Mouse (Mus musculus) left cerebral cortex, postnatal 25 days (tissue): Measurements from ENCODE around the gene Pnliprp1. TPM values are rescaled to one million over a fixed set of nuclear protein-coding genes. Genes with fewer than 3 reads are reported as not detected.
A peak's percentile ranks its signal among the peaks of the same experiment; 100 is the strongest.

Experiments
- DNase-seq, 2 experiments: peaks; one replicate each; pipeline ENCODE4 v3.0.0; 2022; ENCODE audit warnings: low spot score in 2 of 2, mixed read lengths in 1 of 2
- intact Hi-C: fragments of 180-260 bp; cut with DNase I; formaldehyde crosslinking; loops from one replicate; pipeline ENCODE4 v1.15.1; 2025
- total RNA-seq, 2 experiments: library from RNA; stranded (reverse); gene quantifications; 2 replicates each; pipeline ENCODE4 v1.2.3; 2021

Pnliprp1 gene
- total RNA-seq, 2 experiments from 2014 or later: not detected

DNA sequence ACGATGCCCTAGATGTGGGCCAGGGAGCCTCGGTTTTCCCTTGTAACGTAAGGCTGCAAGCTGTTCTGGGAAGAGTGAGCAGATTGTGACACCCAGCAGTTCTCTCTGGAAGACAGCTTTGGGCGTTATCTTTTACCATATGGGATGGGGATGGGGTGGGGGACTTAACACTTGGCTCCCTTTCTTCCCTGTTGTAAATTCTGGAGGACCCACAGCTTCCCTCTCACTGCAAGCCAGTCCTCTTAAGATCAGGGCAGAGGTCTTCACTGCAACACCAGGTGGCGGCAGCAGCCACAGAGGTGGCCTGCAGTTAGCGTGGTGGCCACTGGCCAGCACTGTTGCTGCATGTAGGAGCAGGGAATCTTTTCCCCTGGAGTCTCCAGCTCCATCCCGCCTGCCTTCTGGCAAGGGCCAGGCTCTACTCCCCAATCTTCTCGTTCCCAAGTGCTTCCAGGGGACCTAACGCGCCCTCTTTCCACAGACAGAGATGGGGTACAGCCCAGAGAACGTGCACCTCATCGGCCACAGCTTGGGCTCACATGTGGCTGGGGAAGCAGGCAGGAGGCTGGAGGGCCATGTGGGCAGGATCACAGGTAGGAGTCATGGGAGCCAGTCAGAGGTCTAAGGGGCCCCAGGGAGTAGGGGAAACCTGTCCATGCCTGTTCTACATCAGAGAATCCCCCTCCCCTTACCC, 34.3 kb downstream of the Pnliprp1 start:
- intact Hi-C loops: loop anchor here (1.0 to 2.0 kb wide), 2 partner anchors 42 to 141 kb away; no protein-coding TSS in a partner anchor
- DNase-seq: peak; percentile 69 to 83

DNA sequence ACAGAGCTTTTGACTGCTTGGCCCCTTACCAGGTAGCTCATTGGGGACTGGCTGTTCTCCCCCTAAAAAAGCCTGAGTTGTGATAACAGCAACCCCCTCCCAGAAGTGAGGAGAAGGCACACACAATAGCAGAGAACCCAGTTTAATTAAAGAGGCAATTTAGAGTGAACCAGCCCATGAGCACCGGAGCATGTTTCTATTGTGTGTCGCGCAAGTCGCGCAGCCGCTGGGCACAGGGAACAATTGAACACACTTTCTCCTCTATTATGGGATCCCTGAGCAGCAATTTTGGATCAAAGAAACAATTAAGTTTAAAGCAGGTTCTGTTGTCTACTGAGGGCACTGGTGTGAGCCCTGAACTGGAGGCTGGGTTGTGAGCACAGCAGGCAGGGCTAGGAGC, 38.6 kb downstream of the Pnliprp1 start:
- no peak for DNase-seq
- intact Hi-C loops: no loop called here

DNA sequence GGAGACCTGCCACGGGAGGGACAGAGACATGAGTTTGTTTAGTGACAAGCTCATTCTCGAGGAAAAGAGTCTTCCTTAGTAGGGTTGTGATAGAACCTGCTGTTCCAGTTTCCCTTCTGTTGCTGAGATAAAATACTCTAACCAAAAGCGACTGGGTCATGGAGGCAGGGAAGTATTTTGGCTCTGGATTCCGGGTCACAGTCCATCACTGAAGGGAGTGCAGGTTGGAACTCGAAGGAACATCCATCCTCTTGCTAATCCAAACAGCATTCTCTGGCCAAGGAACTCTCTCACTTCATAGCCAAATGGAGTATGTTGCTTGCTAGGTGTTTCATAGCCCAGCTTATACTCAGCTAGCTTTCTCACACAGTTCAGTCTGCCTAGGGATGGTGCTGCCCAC, 47.8 kb downstream of the Pnliprp1 start:
- intact Hi-C loops: no loop called here
- DNase-seq: no peak

DNA sequence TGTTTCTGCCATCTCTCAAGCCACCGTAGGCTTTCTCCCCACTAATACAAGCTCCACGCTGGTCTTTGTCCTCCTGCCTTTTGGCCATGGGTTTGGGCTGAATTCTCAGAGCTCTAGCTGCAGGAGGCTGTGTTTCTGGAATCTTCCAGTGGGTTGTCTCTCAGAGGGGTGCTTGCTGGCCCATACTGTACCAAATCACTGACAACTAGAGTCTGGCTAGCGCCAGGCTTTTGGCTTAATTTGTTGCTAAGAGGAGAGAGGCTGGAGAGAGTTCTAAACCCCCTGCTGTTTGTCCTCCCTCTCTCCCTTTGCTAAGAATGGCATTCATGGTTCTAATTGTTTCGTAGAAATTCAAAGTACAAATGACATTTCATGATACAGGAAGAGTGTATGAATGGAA, 52.9 kb downstream of the Pnliprp1 start:
- intact Hi-C loops: no loop called here

DNA sequence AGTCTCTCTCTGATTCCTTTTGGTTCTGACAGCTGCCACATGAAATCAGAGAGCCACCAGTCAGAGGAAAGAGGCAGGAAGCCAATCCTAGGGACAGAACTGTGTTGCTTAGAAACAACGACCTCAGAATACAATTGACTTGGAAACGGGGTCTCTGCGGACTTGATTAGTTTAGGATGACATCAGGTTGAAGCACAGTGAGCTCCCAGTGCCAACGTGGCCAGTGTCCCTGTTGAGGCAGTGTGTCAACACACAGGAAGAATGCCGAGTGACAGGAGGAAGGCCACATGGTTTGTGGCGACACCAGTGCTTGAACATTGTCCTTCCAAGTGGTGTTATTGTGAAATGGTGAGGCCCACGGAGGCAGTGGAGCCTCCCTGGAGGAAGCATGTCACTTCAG, 55.3 kb downstream of the Pnliprp1 start:
- no peak for DNase-seq
- intact Hi-C loops: no loop called here

More for the DNA sequence above, 52.9 kb downstream of the Pnliprp1 start:
- no peak for DNase-seq

DNA sequence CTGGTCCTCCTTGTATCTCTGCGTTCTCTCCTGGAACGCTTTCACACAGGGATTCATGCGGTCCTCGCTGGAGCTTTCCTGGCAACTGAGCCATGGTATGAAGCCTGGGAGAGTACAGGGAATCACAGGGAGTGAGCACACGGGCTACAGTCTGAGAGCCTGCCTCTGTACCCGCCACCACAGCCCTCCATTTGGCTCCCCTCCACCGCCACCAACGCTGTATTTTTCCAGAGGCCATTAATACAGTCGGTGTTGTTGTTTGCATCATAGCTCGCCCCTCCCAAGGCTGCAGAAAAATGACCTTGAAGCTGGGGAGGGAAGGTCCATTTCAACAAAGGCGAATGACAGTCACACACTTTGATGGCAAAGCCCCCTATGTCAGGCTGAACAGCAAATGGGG, 60.5 kb downstream of the Pnliprp1 start:
- intact Hi-C loops: no loop called here
- DNase-seq: no peak

Other genes with a start within 250 kb of the Pnliprp1 start
- not detected for gene Ccdc172, start 216.9 kb upstream of the Pnliprp1 start, total RNA-seq
- 1 to 10 TPM; 2.1 to 2.6 TPM for gene Pnlip, start 76.4 kb upstream of the Pnliprp1 start, total RNA-seq
- not detected for gene Pnliprp2, start 30.8 kb downstream of the Pnliprp1 start, total RNA-seq
- under 1 TPM; 0.34 to 0.39 TPM for gene 1700019N19Rik, start 65.6 kb downstream of the Pnliprp1 start, total RNA-seq
- 1 to 10 TPM; 2.2 to 2.3 TPM for gene Eno4, start 214.5 kb downstream of the Pnliprp1 start, total RNA-seq
- gene Hspa12a, start 214.8 kb downstream of the Pnliprp1 start, total RNA-seq: 100 to 1,000 TPM; 211 to 218 TPM